Mouse (Mus musculus) embryonic facial prominence, embryonic 13.5 days (tissue): ENCODE measurements around the gene Fbxo41. TPM values are rescaled to one million over a fixed set of nuclear protein-coding genes. Genes with fewer than 3 reads are reported as not detected.

Experiments
- ATAC-seq: fragments of 200-750 bp; cut with Nextera tagmentation; 2 replicates; pipeline ENCODE4 v1.8.0; 2017; ENCODE audit warnings: low read depth; ENCODE audit not compliant: insufficient number of reproducible peaks, insufficient read depth, low FRiP score, low TSS enrichment
- H3K27ac ChIP-seq: fragments of 300-500 bp; sonication (generic); 2 replicates; pipeline ENCODE4 v1.5.1; 2015; ENCODE audit warnings: moderate library complexity, mild to moderate bottlenecking, inconsistent platforms
- H3K27me3 ChIP-seq: fragments of 300-500 bp; sonication (generic); 2 replicates; pipeline ENCODE4 v1.6.1; 2015; ENCODE audit warnings: mild to moderate bottlenecking, inconsistent platforms
- H3K36me3 ChIP-seq: fragments of 300-500 bp; sonication (generic); 2 replicates; pipeline ENCODE4 v1.6.1; 2015; ENCODE audit warnings: mild to moderate bottlenecking, inconsistent platforms
- H3K4me1 ChIP-seq: fragments of 300-500 bp; sonication (generic); 2 replicates; pipeline ENCODE4 v1.6.1; 2015; ENCODE audit warnings: inconsistent platforms
- H3K4me2 ChIP-seq: fragments of 300-500 bp; sonication (generic); 2 replicates; pipeline ENCODE4 v1.6.1; 2015; ENCODE audit warnings: moderate library complexity, mild to moderate bottlenecking, inconsistent platforms
- H3K4me3 ChIP-seq: fragments of 300-500 bp; sonication (generic); 2 replicates; pipeline ENCODE4 v1.5.1; 2015; ENCODE audit warnings: mild to moderate bottlenecking, inconsistent platforms
- H3K9ac ChIP-seq: fragments of 300-500 bp; sonication (generic); 2 replicates; pipeline ENCODE4 v1.6.1; 2015; ENCODE audit warnings: mild to moderate bottlenecking, inconsistent platforms
- H3K9me3 ChIP-seq: fragments of 300-500 bp; sonication (generic); 2 replicates; pipeline ENCODE4 v1.6.1; 2016; ENCODE audit warnings: inconsistent platforms
- WGBS: fragments of 180-500 bp; shearing (Covaris S2); methylation state at CpG from one replicate; pipeline ENCODE4 v1.1.7; 2015; ENCODE audit warnings: mixed read lengths; 5-methylcytosine and 5-hydroxymethylcytosine counted together
- polyA plus RNA-seq: library from polyadenylated mRNA; unstranded; fragments of >200 nt; fragmentation: Nextera tagmentation; extraction: Ambion mirVana; gene quantifications from 2 replicates; pipeline ENCODE4 v1.2.1, GENCODE M21; 2015

The Fbxo41 gene
- 0.36 and 0.42 TPM in 2 replicates for polyA plus RNA-seq

GRCm38 (mm10) chr6:85502911-85503250 is at the start of gene Fbxo41:
Fbxo41 (minus strand) TSS chr6:85502994.
- Histone ChIP-seq H3K4me2 (peak within 1 kb of the TSS; percentile 97), H3K27me3 (peaks cover 59% of the 10 kb centered on the region), H3K4me3 (peak within 1 kb of the TSS; percentile 62), H3K9ac (peak within 1 kb of the TSS; percentile 75), H3K9me3 (no peaks in the 10 kb centered on the region), H3K36me3 (no peaks in the 10 kb centered on the region), H3K27ac (no peak within 1 kb of the TSS), H3K4me1 (peaks cover 15% of the 10 kb centered on the region)
- 3% methylated on average over 16 of the region's 22 CpGs for WGBS
- ATAC-seq, result peak; percentile 63; the same call in 1 of the 2 replicates

GRCm38 (mm10) chr6:85547642-85548041 is 44.8 kb upstream of the Fbxo41 start:
- Histone ChIP-seq H3K27ac (no peak overlapping the region), H3K9me3 (no peaks in the 10 kb centered on the region), H3K4me1 (peaks cover 10% of the 10 kb centered on the region), H3K36me3 (no peaks in the 10 kb centered on the region), H3K4me2 (no peak overlapping the region), H3K9ac (no peak overlapping the region), H3K4me3 (no peak overlapping the region), H3K27me3 (no peaks in the 10 kb centered on the region)
- 79% methylated on average over 5 of the region's 5 CpGs for WGBS
- ATAC-seq, result no peak

GRCm38 (mm10) chr6:85544251-85544881 is 41.6 kb upstream of the Fbxo41 start:
- Histone ChIP-seq H3K4me2 (peak overlapping the region; percentile 35), H3K36me3 (no peaks in the 10 kb centered on the region)
- WGBS, result 33% methylated on average over 13 of the region's 13 CpGs

GRCm38 (mm10) chr6:85543351-85544175 is 40.8 kb upstream of the Fbxo41 start:
- no peak for ATAC-seq
- no peak overlapping the region for H3K4me3 ChIP-seq
- H3K27ac ChIP-seq, result no peak overlapping the region
- no peak overlapping the region for H3K4me2 ChIP-seq
- H3K9ac ChIP-seq, result no peak overlapping the region
- H3K36me3 ChIP-seq, result no peaks in the 10 kb centered on the region
- H3K27me3 ChIP-seq, result no peaks in the 10 kb centered on the region
- 70% methylated on average over 10 of the region's 10 CpGs for WGBS
- no peaks in the 10 kb centered on the region for H3K9me3 ChIP-seq
- peaks cover 10% of the 10 kb centered on the region for H3K4me1 ChIP-seq

More at GRCm38 (mm10) chr6:85544251-85544881, 41.6 kb upstream of the Fbxo41 start:
- Histone ChIP-seq H3K4me1 (peaks cover 10% of the 10 kb centered on the region), H3K4me3 (no peak overlapping the region), H3K9ac (no peak overlapping the region), H3K9me3 (no peaks in the 10 kb centered on the region), H3K27ac (no peak overlapping the region), H3K27me3 (no peaks in the 10 kb centered on the region)
- ATAC-seq, result no peak

- H3K4me3 ChIP-seq, result no peak overlapping the region
- no peak overlapping the region for H3K9ac ChIP-seq
- H3K4me1 ChIP-seq, result no peaks in the 10 kb centered on the region
- no peaks in the 10 kb centered on the region for H3K36me3 ChIP-seq
- H3K27ac ChIP-seq, result no peak overlapping the region
- 65% methylated on average over 2 of the region's 2 CpGs for WGBS
- no peak overlapping the region for H3K4me2 ChIP-seq
- ATAC-seq, result no peak
- no peaks in the 10 kb centered on the region for H3K9me3 ChIP-seq
- peaks cover 12% of the 10 kb centered on the region for H3K27me3 ChIP-seq
These were observed 20.0 kb upstream of the Fbxo41 start for GRCm38 (mm10) chr6:85522825-85523224.

GRCm38 (mm10) chr6:85522026-85522425 is 19.2 kb upstream of the Fbxo41 start:
- Histone ChIP-seq H3K9me3 (no peaks in the 10 kb centered on the region), H3K4me3 (no peak overlapping the region), H3K27ac (no peak overlapping the region), H3K9ac (no peak overlapping the region), H3K27me3 (peaks cover 16% of the 10 kb centered on the region), H3K4me2 (no peak overlapping the region), H3K4me1 (no peaks in the 10 kb centered on the region), H3K36me3 (no peaks in the 10 kb centered on the region)
- ATAC-seq, result no peak
- 90% methylated on average over 5 of the region's 5 CpGs for WGBS

- H3K9me3 ChIP-seq, result no peaks in the 10 kb centered on the region
- no peaks in the 10 kb centered on the region for H3K36me3 ChIP-seq
- no peak overlapping the region for H3K4me2 ChIP-seq
- ATAC-seq, result no peak
- peaks cover 54% of the 10 kb centered on the region for H3K27me3 ChIP-seq
- 54% methylated on average over 5 of the region's 5 CpGs for WGBS
- H3K27ac ChIP-seq, result no peak overlapping the region
- H3K4me1 ChIP-seq, result peaks cover 8% of the 10 kb centered on the region
- no peak overlapping the region for H3K9ac ChIP-seq
- no peak overlapping the region for H3K4me3 ChIP-seq
These were observed 15.4 kb upstream of the Fbxo41 start for GRCm38 (mm10) chr6:85518091-85518693.

- no peak overlapping the region for H3K4me3 ChIP-seq
- H3K4me1 ChIP-seq, result peaks cover 30% of the 10 kb centered on the region
- peaks cover 76% of the 10 kb centered on the region for H3K27me3 ChIP-seq
- no peaks in the 10 kb centered on the region for H3K36me3 ChIP-seq
- no peak overlapping the region for H3K27ac ChIP-seq
- H3K9me3 ChIP-seq, result no peaks in the 10 kb centered on the region
- 78% methylated on average over 4 of the region's 4 CpGs for WGBS
- no peak for ATAC-seq
- H3K4me2 ChIP-seq, result no peak overlapping the region
- H3K9ac ChIP-seq, result no peak overlapping the region
These were observed 13.1 kb upstream of the Fbxo41 start for GRCm38 (mm10) chr6:85515941-85516340.

- H3K9ac ChIP-seq, result no peak within 1 kb of the TSS
- no peaks in the 10 kb centered on the region for H3K9me3 ChIP-seq
- peak within 1 kb of the TSS; percentile 50 for H3K4me3 ChIP-seq
- under 1% methylated on average over 38 of the region's 38 CpGs for WGBS
- peaks cover 95% of the 10 kb centered on the region for H3K27me3 ChIP-seq
- H3K27ac ChIP-seq, result no peak within 1 kb of the TSS
- H3K4me2 ChIP-seq, result peak within 1 kb of the TSS; percentile 87
- peaks cover 30% of the 10 kb centered on the region for H3K4me1 ChIP-seq
- no peaks in the 10 kb centered on the region for H3K36me3 ChIP-seq
- ATAC-seq, result 0 out of 2 replicates have a peak, but pooled peaks have one; percentile 5
These were observed 10.7 kb upstream of the Fbxo41 start, which contains the start of gene Egr4 for GRCm38 (mm10) chr6:85513531-85513910. Egr4 (minus strand) TSS chr6:85513589.

- Histone ChIP-seq H3K27me3 (peaks cover 92% of the 10 kb centered on the region), H3K4me1 (peaks cover 30% of the 10 kb centered on the region), H3K36me3 (no peaks in the 10 kb centered on the region), H3K4me2 (peak overlapping the region; percentile 87), H3K9ac (no peak overlapping the region), H3K9me3 (no peaks in the 10 kb centered on the region), H3K4me3 (peak overlapping the region; percentile 50), H3K27ac (no peak overlapping the region)
- WGBS, result under 1% methylated on average over 87 of the region's 90 CpGs
- ATAC-seq, result peak; percentile 65; the same call in 1 of the 2 replicates
These were observed 10.1 kb upstream of the Fbxo41 start for GRCm38 (mm10) chr6:85512577-85513530.

- H3K9ac ChIP-seq, result no peak overlapping the region
These were observed 9.3 kb upstream of the Fbxo41 start for GRCm38 (mm10) chr6:85512056-85512440.

More at GRCm38 (mm10) chr6:85512056-85512440, 9.3 kb upstream of the Fbxo41 start:
- Histone ChIP-seq H3K4me2 (peak overlapping the region; percentile 87), H3K27me3 (peaks cover 94% of the 10 kb centered on the region), H3K4me3 (peak overlapping the region; percentile 50), H3K27ac (no peak overlapping the region), H3K9me3 (no peaks in the 10 kb centered on the region), H3K4me1 (peaks cover 30% of the 10 kb centered on the region), H3K36me3 (no peaks in the 10 kb centered on the region)
- 1% methylated on average over 36 of the region's 36 CpGs for WGBS
- ATAC-seq, result no peak; the same call in 1 of the 2 replicates
